11 mouse cellular contexts compared by ENCODE assay signal in the genomic region with DNA sequence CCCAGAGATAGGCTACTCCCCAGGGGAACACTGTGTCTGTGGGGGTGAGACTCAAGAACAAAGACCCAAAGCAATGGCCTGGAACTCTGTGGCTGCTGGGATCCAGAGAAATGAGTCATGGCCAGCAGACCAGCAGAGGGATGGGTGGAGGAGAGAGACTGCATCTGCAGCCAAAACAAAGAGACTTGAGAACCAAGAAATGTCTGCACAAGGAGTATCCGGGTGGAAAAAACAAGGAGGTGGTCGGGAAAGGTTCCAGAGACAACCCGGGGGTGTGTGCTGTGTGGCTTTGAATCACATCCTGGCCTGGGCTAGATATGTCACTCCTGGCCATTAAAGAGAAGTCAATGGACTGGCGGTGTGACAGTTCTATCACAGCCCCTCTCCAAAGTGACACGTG. TPM values are rescaled to one million over a fixed set of nuclear protein-coding genes. Genes with fewer than 3 reads are reported as not detected.
DNase-seq lines count a peak whose midpoint lies in the region; ATAC-seq lines count a peak whose summit lies in the region.
"Had no signal": no experiment of that assay in that cellular context is flagged by ENCODE, and none has a peak within 500 bp of the region (broad histone marks: within the 10 kb centered on the region; RNA-seq: fewer than 3 reads in every experiment).

No protein-coding gene starts in this region.

- no peaks in the 10 kb centered on the region for H3K4me1 ChIP-seq in heart, embryonic 11.5 days (ENCODE audit: control insufficient read depth, insufficient read depth, low read length)
- H3K4me1 ChIP-seq in forebrain, embryonic 11.5 days (replicated peaks; ENCODE audit: control insufficient read depth, insufficient read depth, low read length) = no peaks in the 10 kb centered on the region
- H3K4me1 ChIP-seq: liver, embryonic 13.5 days had no signal

- H3K9me3 ChIP-seq in heart, embryonic 11.5 days (replicated peaks; ENCODE audit: control insufficient read depth, low read length) = peaks cover 3% of the 10 kb centered on the region; the same call in 1 of the 2 replicates
- H3K9me3 ChIP-seq in forebrain, embryonic 11.5 days (ENCODE audit: control insufficient read depth, low read length) = peaks cover 8% of the 10 kb centered on the region
- H3K9me3 ChIP-seq: liver, embryonic 13.5 days had no signal

- ATAC-seq in heart, embryonic 11.5 days (replicated peaks; ENCODE audit: insufficient number of reproducible peaks, low FRiP score, low TSS enrichment) = no peak
- no peak for ATAC-seq in cerebellum, adult (ENCODE audit: insufficient number of reproducible peaks, low FRiP score, low TSS enrichment)
- ATAC-seq in forebrain, embryonic 11.5 days (replicated peaks; ENCODE audit: low FRiP score) = no peak
- ATAC-seq: intestine, postnatal 0 days had no signal

- intact Hi-C loops in heart, postnatal 14 days (cut with DNase I) = no loop called here

- H3K27ac ChIP-seq in heart, embryonic 11.5 days (ENCODE audit: low read depth, low read length) = no peak overlapping the region
- no peak overlapping the region for H3K27ac ChIP-seq in forebrain, embryonic 11.5 days (ENCODE audit: low read depth, low read length)
- H3K27ac ChIP-seq: liver, embryonic 13.5 days had no signal

- H3K36me3 ChIP-seq in heart, embryonic 11.5 days (ENCODE audit: control insufficient read depth, insufficient read depth, low read length) = no peaks in the 10 kb centered on the region
- no peaks in the 10 kb centered on the region for H3K36me3 ChIP-seq in forebrain, embryonic 11.5 days (ENCODE audit: control insufficient read depth, insufficient read depth, low read length)
- H3K36me3 ChIP-seq: liver, embryonic 13.5 days had no signal

- H3K27me3 ChIP-seq in heart, embryonic 11.5 days (ENCODE audit: control insufficient read depth, insufficient read depth, low read length) = no peaks in the 10 kb centered on the region
- H3K27me3 ChIP-seq in forebrain, embryonic 11.5 days (ENCODE audit: control insufficient read depth, insufficient read depth, low read length) = no peaks in the 10 kb centered on the region

- H3K4me3 ChIP-seq in heart, embryonic 11.5 days (ENCODE audit: low read depth, low read length) = no peak overlapping the region
- no peak overlapping the region for H3K4me3 ChIP-seq in forebrain, embryonic 11.5 days (ENCODE audit: low read depth, low read length)
- H3K4me3 ChIP-seq: liver, embryonic 13.5 days had no signal

- peak; percentile 98 for DNase-seq in heart, adult 11 months
- DNase-seq in 3134 (ENCODE audit: extremely low read depth, insufficient read length, low spot score) = peak; percentile 83
- DNase-seq in gastrocnemius, adult 18-20 months (ENCODE audit: low spot score) = peak; percentile 70
- DNase-seq in heart, postnatal 14 days = peak; percentile 60 to 61
- DNase-seq in T-cell, adult 2 months (ENCODE audit: low spot score) = no peak
- no peak for DNase-seq in forebrain, embryonic 11.5 days (ENCODE audit: low spot score)
- DNase-seq: layer of hippocampus, postnatal 36 days; liver, embryonic 13.5 days had no signal

- WGBS in heart, embryonic 11.5 days (ENCODE audit: insufficient replicate concordance) = 56% methylated on average over 5 of the region's 5 CpGs
- WGBS in forebrain, embryonic 11.5 days = 84% methylated on average over 5 of the region's 5 CpGs

- no peak overlapping the region for H3K4me2 ChIP-seq in heart, embryonic 11.5 days
- H3K4me2 ChIP-seq in forebrain, embryonic 11.5 days (ENCODE audit: low read depth, low read length, severe bottlenecking) = no peak overlapping the region
- H3K4me2 ChIP-seq: liver, embryonic 13.5 days had no signal

- no peak overlapping the region for H3K9ac ChIP-seq in heart, embryonic 11.5 days (ENCODE audit: low read depth, low read length)
- H3K9ac ChIP-seq in forebrain, embryonic 11.5 days (ENCODE audit: low read length) = no peak overlapping the region
- H3K9ac ChIP-seq: liver, embryonic 13.5 days had no signal

RNA-seq across cellular contexts. Expression of a gene that starts 15.8 kb away (rescaled TPM):
- polyA plus RNA-seq in heart, embryonic 11.5 days (2014; fragmentation: Nextera tagmentation; extraction: Ambion mirVana) = 649 and 675 TPM in 2 replicates
- total RNA-seq in gastrocnemius, adult 18-20 months (2021) = 100 to 1,000 TPM; 310 to 342 TPM
- 100 to 1,000 TPM; 731 to 790 TPM for total RNA-seq in heart, postnatal 14 days (2021)
- polyA plus RNA-seq in forebrain, embryonic 11.5 days (2014; fragmentation: Nextera tagmentation; extraction: Ambion mirVana) = 344 and 387 TPM in 2 replicates

RNA-seq across cellular contexts. Expression of a gene that starts 45.9 kb away (rescaled TPM):
- polyA plus RNA-seq in heart, embryonic 11.5 days (2014; fragmentation: Nextera tagmentation; extraction: Ambion mirVana) = 316 and 319 TPM in 2 replicates
- total RNA-seq in gastrocnemius, adult 18-20 months (2021) = 100 to 1,000 TPM; 416 to 422 TPM
- 100 to 1,000 TPM; 418 to 433 TPM for total RNA-seq in heart, postnatal 14 days (2021)
- 238 and 240 TPM in 2 replicates for polyA plus RNA-seq in forebrain, embryonic 11.5 days (2014; fragmentation: Nextera tagmentation; extraction: Ambion mirVana)

RNA-seq across cellular contexts. Expression of a gene that starts 54.0 kb away (rescaled TPM):
- polyA plus RNA-seq in heart, embryonic 11.5 days (2014; fragmentation: Nextera tagmentation; extraction: Ambion mirVana) = 6.3 and 7.2 TPM in 2 replicates
- total RNA-seq in gastrocnemius, adult 18-20 months (2021) = 10 to 100 TPM; 18.5 to 29.9 TPM
- 10 to 100 TPM; 32.1 to 32.2 TPM for total RNA-seq in heart, postnatal 14 days (2021)
- polyA plus RNA-seq in forebrain, embryonic 11.5 days (2014; fragmentation: Nextera tagmentation; extraction: Ambion mirVana) = 23.9 and 24.7 TPM in 2 replicates

Comparison
In these comparisons a context has a peak if more than half of its experiments do, and no peak if none do; other contexts are left out.
1. DNase-seq: peak in heart, adult 11 months (single experiment), 3134 (single experiment), gastrocnemius, adult 18-20 months (single experiment) and heart, postnatal 14 days (2 of 2); none in T-cell, adult 2 months (single experiment) and forebrain, embryonic 11.5 days (single experiment).